Mouse (Mus musculus) heart, postnatal 36 days (tissue): ENCODE results near the gene Gm45711. TPM values are rescaled to one million over a fixed set of nuclear protein-coding genes. Genes with fewer than 3 reads are reported as not detected.

ENCODE experiments used
- DNase-seq, 2 experiments: peaks; one replicate each; pipeline ENCODE4 v3.0.0; 2021 to 2022
- intact Hi-C: fragments of 180-260 bp; cut with DNase I; formaldehyde crosslinking; loops from one replicate; pipeline ENCODE4 v1.15.1; 2025
- total RNA-seq, 2 experiments: library from RNA; stranded (reverse); gene quantifications; 2 replicates each; pipeline ENCODE4 v1.2.3; 2021

Gm45711 gene
- total RNA-seq, 2 experiments from 2014 or later: not detected

GRCm38 (mm10) chr8:104248276-104248675, 61.6 kb downstream of the Gm45711 start, which contains the start of gene Tk2:
Gene Tk2, minus strand, starts transcription at chr8:104248558.
- peak; percentile 77 to 78 for DNase-seq
- intact Hi-C loops: no loop called here

GRCm38 (mm10) chr8:104247908-104248275, 62.0 kb downstream of the Gm45711 start:
- DNase-seq: no peak
- intact Hi-C loops: no loop called here

GRCm38 (mm10) chr8:104247054-104247907, 62.6 kb downstream of the Gm45711 start:
- DNase-seq: peak; percentile 30 to 32
- intact Hi-C loops: no loop called here

- DNase-seq: no peak
- intact Hi-C loops: no loop called here
Measured at GRCm38 (mm10) chr8:104246621-104247020, 63.3 kb downstream of the Gm45711 start.

GRCm38 (mm10) chr8:104242038-104242644, 67.7 kb downstream of the Gm45711 start:
- intact Hi-C loops: no loop called here

GRCm38 (mm10) chr8:104239418-104239861, 70.4 kb downstream of the Gm45711 start:
- no peak for DNase-seq
- intact Hi-C loops: no loop called here

More at GRCm38 (mm10) chr8:104242038-104242644, 67.7 kb downstream of the Gm45711 start:
- no peak for DNase-seq

- intact Hi-C loops: no loop called here
- DNase-seq: no peak
Measured at GRCm38 (mm10) chr8:104234573-104234972, 75.3 kb downstream of the Gm45711 start.

- DNase-seq: no peak
- intact Hi-C loops: no loop called here
Measured at GRCm38 (mm10) chr8:104232919-104233318, 77.0 kb downstream of the Gm45711 start.

- DNase-seq: no peak
- intact Hi-C loops: no loop called here
Measured at GRCm38 (mm10) chr8:104232039-104232438, 77.8 kb downstream of the Gm45711 start.

Other genes with a start within 250 kb of the Gm45711 start
- 100 to 1,000 TPM; 133 to 159 TPM for gene Cdh5, start 208.5 kb downstream of the Gm45711 start, total RNA-seq
- 1 to 10 TPM in 1 of 2 experiments, under 1 TPM in 1; 0.92 to 1.1 TPM for gene Bean1, start 139.6 kb downstream of the Gm45711 start, total RNA-seq
- 1 to 10 TPM; 8.0 to 9.2 TPM for gene Tk2, start 61.5 kb downstream of the Gm45711 start, total RNA-seq
- 1 to 10 TPM; 4.1 to 4.4 TPM for gene Cklf, start 59.2 kb downstream of the Gm45711 start, total RNA-seq
- gene Cmtm2a, start 16.9 kb downstream of the Gm45711 start, total RNA-seq: not detected
- not detected for gene Cmtm1, start 64 bp upstream of the Gm45711 start, total RNA-seq
- gene Gm11020, start 11.5 kb upstream of the Gm45711 start, total RNA-seq: not detected
- gene Cmtm2b, start 12.1 kb upstream of the Gm45711 start, total RNA-seq: not detected
- gene Cmtm3, start 29.3 kb upstream of the Gm45711 start, total RNA-seq: 10 to 100 TPM; 14.4 to 15.7 TPM
- 10 to 100 TPM; 11.0 to 12.0 TPM for gene Cmtm4, start 85.7 kb upstream of the Gm45711 start, total RNA-seq
- 100 to 1,000 TPM; 104 to 112 TPM for gene Dync1li2, start 133.0 kb upstream of the Gm45711 start, total RNA-seq
- not detected for gene Terb1, start 199.8 kb upstream of the Gm45711 start, total RNA-seq
- gene Nae1, start 224.6 kb upstream of the Gm45711 start, total RNA-seq: 10 to 100 TPM; 27.2 to 31.8 TPM
- gene Car7, start 224.6 kb upstream of the Gm45711 start, total RNA-seq: 1 to 10 TPM; 2.5 to 2.8 TPM